Mouse (Mus musculus) CH12.LX (cell line): ENCODE results near the gene Ociad2. TPM values are rescaled to one million over a fixed set of nuclear protein-coding genes. Genes with fewer than 3 reads are reported as not detected.

ENCODE experiments used
- DNase-seq: peaks from one replicate; pipeline ENCODE4 v3.0.0-alpha.2; 2013; ENCODE audit errors: extremely low read depth
- H3K27ac ChIP-seq: 2 replicates; pipeline ENCODE4 v1.5.1; 2012; ENCODE audit warnings: low read depth, mild to moderate bottlenecking, control low read depth, moderate library complexity; ENCODE audit not compliant: insufficient read depth
- H3K27me3 ChIP-seq: replicated peaks from 2 replicates; pipeline ENCODE3; 2012; ENCODE audit warnings: inconsistent platforms
- H3K36me3 ChIP-seq, 2 experiments: replicated peaks in 1 of 2; 2 replicates each; pipeline versions ENCODE3 to v1.6.1; 2012; ENCODE audit warnings: inconsistent platforms in 1 of 2, low read length in 1 of 2, mild to moderate bottlenecking in 1 of 2, mixed read lengths in 1 of 2, moderate library complexity in 1 of 2; ENCODE audit not compliant: control insufficient read depth in 1 of 2, insufficient read depth in 1 of 2
- H3K4me1 ChIP-seq, 2 experiments: 2 replicates each; pipeline ENCODE4 v1.6.1; 2012; ENCODE audit warnings: inconsistent platforms in 1 of 2, moderate library complexity in 1 of 2; ENCODE audit not compliant: insufficient read depth in 2 of 2, control insufficient read depth in 1 of 2
- H3K4me2 ChIP-seq: 2 replicates; pipeline ENCODE4 v1.6.1; 2012; ENCODE audit warnings: low read depth, mild to moderate bottlenecking, control low read depth; ENCODE audit not compliant: poor library complexity, insufficient read depth, severe bottlenecking
- H3K4me3 ChIP-seq, 3 experiments: fragments of 150-350 bp in 1 of 3; sonication (generic) in 1 of 3; replicated peaks in 1 of 3; 2 replicates each; pipeline versions ENCODE3 to v1.5.1; 2011 to 2012; ENCODE audit warnings: low read depth in 2 of 3, low read length in 2 of 3, mild to moderate bottlenecking in 2 of 3, moderate library complexity in 2 of 3, control low read depth in 1 of 3, improper control_type of control experiment in 1 of 3, inconsistent platforms in 1 of 3, mixed read lengths in 1 of 3; ENCODE audit not compliant: poor library complexity in 1 of 3
- H3K79me2 ChIP-seq: replicated peaks from 2 replicates; pipeline ENCODE4 v1.6.1; 2012; ENCODE audit warnings: mild to moderate bottlenecking, moderate library complexity; ENCODE audit not compliant: control insufficient read depth, poor library complexity, insufficient read depth, severe bottlenecking; ENCODE audit errors: extremely low read depth
- H3K9ac ChIP-seq: 2 replicates; pipeline ENCODE4 v1.6.1; 2012; ENCODE audit warnings: low read depth, mild to moderate bottlenecking, control low read depth, moderate library complexity; ENCODE audit not compliant: insufficient read depth
- H3K9me3 ChIP-seq: replicated peaks from 2 replicates; pipeline ENCODE3; 2012; ENCODE audit warnings: low read length, inconsistent platforms, mixed read lengths
- CHD1 ChIP-seq: IDR thresholded peaks from 2 replicates; pipeline ENCODE4 v1.6.1; 2012; ENCODE audit warnings: low read depth, low read length, improper control_type of control experiment, inconsistent platforms
- ETS1 ChIP-seq: conservative IDR thresholded peaks from 2 replicates; pipeline ENCODE4 v1.6.1; 2012; ENCODE audit warnings: low read depth, mild to moderate bottlenecking, inconsistent platforms, low read length, improper control_type of control experiment, moderate library complexity
- HCFC1 ChIP-seq: IDR thresholded peaks from 2 replicates; pipeline ENCODE4 v1.6.1; 2012; ENCODE audit warnings: low read depth, mild to moderate bottlenecking, inconsistent platforms, low read length, improper control_type of control experiment
- IRF4 ChIP-seq: IDR thresholded peaks from 2 replicates; pipeline ENCODE4 v1.6.1; 2014; ENCODE audit warnings: low read depth, mild to moderate bottlenecking, inconsistent platforms, low read length, improper control_type of control experiment
- JUN ChIP-seq: IDR thresholded peaks from 2 replicates; pipeline ENCODE4 v1.6.1; 2011; ENCODE audit warnings: low read depth, mild to moderate bottlenecking, low read length, improper control_type of control experiment, moderate library complexity; ENCODE audit not compliant: insufficient read depth
- JUND ChIP-seq: conservative IDR thresholded peaks from 2 replicates; pipeline ENCODE4 v1.6.1; 2011; ENCODE audit warnings: low read depth, low read length, improper control_type of control experiment
- MAZ ChIP-seq: IDR thresholded peaks from 2 replicates; pipeline ENCODE4 v1.6.1; 2012; ENCODE audit warnings: low read depth, mild to moderate bottlenecking, inconsistent platforms, low read length, improper control_type of control experiment, moderate library complexity
- MEF2A ChIP-seq: IDR thresholded peaks from 2 replicates; pipeline ENCODE4 v1.6.1; 2014; ENCODE audit warnings: low read depth, mild to moderate bottlenecking, inconsistent platforms, low read length, improper control_type of control experiment, borderline replicate concordance
- MYC ChIP-seq: IDR thresholded peaks from 2 replicates; pipeline ENCODE4 v1.6.1; 2011; ENCODE audit warnings: low read depth, mild to moderate bottlenecking, improper control_type of control experiment, low read length
- NRF1 ChIP-seq: IDR thresholded peaks from 2 replicates; pipeline ENCODE4 v1.6.1; 2014; ENCODE audit warnings: low read depth, mild to moderate bottlenecking, inconsistent platforms, low read length, improper control_type of control experiment, moderate library complexity
- RAD21 ChIP-seq: IDR thresholded peaks from 2 replicates; pipeline ENCODE4 v1.6.1; 2011; ENCODE audit warnings: low read depth, mild to moderate bottlenecking, low read length, improper control_type of control experiment, moderate library complexity
- RCOR1 ChIP-seq: conservative IDR thresholded peaks from 2 replicates; pipeline ENCODE4 v1.6.1; 2012; ENCODE audit warnings: low read depth, mild to moderate bottlenecking, inconsistent platforms, low read length, improper control_type of control experiment
- SIN3A ChIP-seq: IDR thresholded peaks from 2 replicates; pipeline ENCODE4 v1.6.1; 2012; ENCODE audit warnings: low read length, improper control_type of control experiment, inconsistent platforms
- SMC3 ChIP-seq: IDR thresholded peaks from 2 replicates; pipeline ENCODE4 v1.6.1; 2011; ENCODE audit warnings: low read depth, low read length, improper control_type of control experiment
- UBTF ChIP-seq: IDR thresholded peaks from 2 replicates; pipeline ENCODE4 v1.6.1; 2012; ENCODE audit warnings: low read depth, mild to moderate bottlenecking, inconsistent platforms, low read length, improper control_type of control experiment, moderate library complexity
- USF1 ChIP-seq: IDR thresholded peaks from 2 replicates; pipeline ENCODE4 v1.6.1; 2014; ENCODE audit warnings: low read depth, mild to moderate bottlenecking, inconsistent platforms, low read length, improper control_type of control experiment
- ZKSCAN1 ChIP-seq: IDR thresholded peaks from 2 replicates; pipeline ENCODE4 v1.6.1; 2012; ENCODE audit warnings: low read depth, inconsistent platforms, low read length, improper control_type of control experiment, borderline replicate concordance
- ZNF384 ChIP-seq: IDR thresholded peaks from 2 replicates; pipeline ENCODE4 v1.6.1; 2012; ENCODE audit warnings: low read depth, low read length, improper control_type of control experiment, inconsistent platforms
- dilution Hi-C: fragments of 300-500 bp; cut with MboI; formaldehyde crosslinking; loops from 2 replicates; pipeline ENCODE4 v1.14.3; 2020; ENCODE audit warnings: low sequenced_read_pairs; ENCODE audit not compliant: extremely low pct_unique_long_range_greater_than_20kb, extremely low pct_ligation_motif_present
- in situ Hi-C: fragments of 300-500 bp; cut with MboI; formaldehyde crosslinking; loops from 3 replicates; pipeline ENCODE4 v1.14.3; 2019; ENCODE audit warnings: low sequenced_read_pairs, low pct_ligation_motif_present, low pct_unique_long_range_greater_than_20kb, mixed read lengths
- polyA plus RNA-seq: library from polyadenylated mRNA; unstranded; fragments of >175 nt; gene quantifications from 2 replicates; pipeline ENCODE4 v1.2.1, GENCODE M21; 2012; ENCODE audit warnings: low read depth; ENCODE audit not compliant: insufficient read length
- total RNA-seq, 2 experiments: library from RNA; depleted of rRNA; stranded (reverse); fragments of 300-350 nt in 1 of 2; fragments of >200 nt in 1 of 2; gene quantifications; 2 replicates each; pipeline ENCODE4 v1.2.3; 2012 to 2014

The Ociad2 gene
- total and polyA plus RNA-seq, 3 experiments: 2.3 to 5.3 (median 4.4) TPM

GRCm38 (mm10) chr5:73310401-73310800 lies 30.4 kb downstream of the Ociad2 start:
- Histone ChIP-seq H3K4me2 (no peak overlapping the region), H3K27me3 (no peaks in the 10 kb centered on the region), H3K36me3 (peaks cover 66 to 90% of the 10 kb centered on the region in 2 experiments), H3K27ac (no peak overlapping the region), H3K79me2 (peaks cover 23% of the 10 kb centered on the region), H3K4me1 (peaks cover 10 to 40% of the 10 kb centered on the region in 2 experiments), H3K9ac (no peak overlapping the region), H3K4me3 (no peak overlapping the region), H3K9me3 (no peaks in the 10 kb centered on the region)
- in situ Hi-C loops: loop anchor here (10.0 kb wide), 1 partner anchor 64 kb away; no protein-coding TSS in a partner anchor
- DNase-seq: peak; percentile 80
- dilution Hi-C loops: no loop called here
- TF ChIP-seq IRF4 (peak; percentile 58; the same call in 1 of the 2 replicates), MEF2A (peak; percentile 80), USF1 (no peak), ETS1 (0 out of 2 replicates have a peak, but pooled peaks have one; percentile 20), JUN (peak; percentile 41), ZNF384 (0 out of 2 replicates have a peak, but pooled peaks have one; percentile 25), HCFC1 (no peak), JUND (peak; percentile 63), RAD21 (no peak), RCOR1 (no peak)

DNA sequence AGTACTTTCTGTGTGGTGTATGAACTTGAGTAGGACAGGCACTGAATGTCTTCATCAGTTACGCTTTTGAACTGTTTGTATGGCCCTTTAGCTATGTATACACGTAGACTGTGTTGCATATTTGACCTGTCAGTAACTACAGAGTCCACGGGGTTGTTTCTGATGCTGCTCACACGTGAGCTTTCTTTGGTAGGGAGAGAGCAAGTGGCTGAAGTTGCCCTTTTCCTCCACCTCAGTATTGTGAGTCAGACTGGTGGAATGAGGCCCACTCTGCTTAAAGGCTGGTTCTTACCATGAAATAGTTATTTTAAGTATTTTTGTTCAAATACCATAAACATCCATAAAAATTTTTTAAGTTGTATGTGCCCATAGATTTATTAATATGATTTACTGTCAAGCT lies 31.3 kb downstream of the Ociad2 start:
- Histone ChIP-seq H3K9ac (no peak overlapping the region; the same call in 1 of the 2 replicates), H3K4me3 (no peak overlapping the region), H3K9me3 (no peaks in the 10 kb centered on the region), H3K79me2 (peaks cover 24% of the 10 kb centered on the region), H3K27me3 (no peaks in the 10 kb centered on the region), H3K4me1 (peaks cover 10 to 34% of the 10 kb centered on the region in 2 experiments), H3K36me3 (peaks cover 62 to 92% of the 10 kb centered on the region in 2 experiments), H3K4me2 (no peak overlapping the region), H3K27ac (peak overlapping the region; percentile 76)
- dilution Hi-C loops: no loop called here
- in situ Hi-C loops: no loop called here
- DNase-seq: no peak
- TF ChIP-seq SMC3: no peak

DNA sequence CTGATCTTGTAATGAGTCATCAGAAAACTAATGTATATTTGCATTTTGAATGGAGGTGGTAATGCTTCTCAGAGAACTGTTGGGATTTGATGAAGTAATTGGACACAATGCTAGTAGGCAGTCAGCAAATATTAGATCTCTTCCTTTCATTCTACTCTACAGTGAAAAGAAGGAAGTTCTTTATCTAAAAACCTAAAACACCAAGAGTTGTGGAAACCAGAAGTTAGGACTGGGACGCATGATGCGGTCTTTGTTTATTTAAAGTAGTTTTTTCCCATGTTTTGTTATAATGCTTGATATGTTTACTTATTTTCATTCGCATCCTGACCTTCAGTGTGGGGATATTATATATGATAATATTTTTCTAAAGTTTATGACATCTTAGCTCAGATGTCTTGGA lies 33.5 kb downstream of the Ociad2 start:
- Histone ChIP-seq H3K9ac (no peak overlapping the region), H3K9me3 (no peaks in the 10 kb centered on the region), H3K79me2 (peaks cover 33% of the 10 kb centered on the region), H3K27ac (no peak overlapping the region), H3K4me2 (no peak overlapping the region), H3K4me3 (no peak overlapping the region), H3K36me3 (peaks cover 55 to 90% of the 10 kb centered on the region in 2 experiments), H3K27me3 (no peaks in the 10 kb centered on the region), H3K4me1 (peaks cover 10 to 24% of the 10 kb centered on the region in 2 experiments)
- dilution Hi-C loops: no loop called here
- no peak for DNase-seq
- in situ Hi-C loops: no loop called here
- TF ChIP-seq MAZ (no peak), ZKSCAN1 (no peak), ETS1 (no peak), NRF1 (no peak), RAD21 (no peak), CHD1 (no peak), MYC (no peak), SIN3A (no peak), UBTF (no peak)
- TF ChIP-seq, all 38 proteins: peak for 0
